Mouse (Mus musculus) spleen, adult 2 months (tissue): ENCODE measurements around the gene Dnah7c. TPM values are rescaled to one million over a fixed set of nuclear protein-coding genes. Genes with fewer than 3 reads are reported as not detected.
"Not testable (repeated sequence)": the region's sequence is repeated elsewhere in the genome, so short reads cannot be mapped to it uniquely, and the experiment has no call there.

Source experiments
- DNase-seq, 2 experiments: peaks; one replicate each; pipeline versions ENCODE4 v3.0.0 to v3.0.0-alpha.2; 2012 to 2021; ENCODE audit warnings: low spot score in 2 of 2, low read depth in 1 of 2
- H3K27ac ChIP-seq: fragments of 200-500 bp; 2 replicates; pipeline ENCODE4 v1.5.1; 2012; ENCODE audit warnings: low read length, inconsistent platforms; ENCODE audit not compliant: insufficient read depth
- H3K27me3 ChIP-seq: fragments of 200-500 bp; 2 replicates; pipeline ENCODE4 v1.6.1; 2012; ENCODE audit warnings: mild to moderate bottlenecking, moderate library complexity, low read length, inconsistent platforms; ENCODE audit not compliant: control insufficient read depth, insufficient read depth
- H3K36me3 ChIP-seq: fragments of 200-500 bp; 2 replicates; pipeline ENCODE4 v1.6.1; 2012; ENCODE audit warnings: mild to moderate bottlenecking, low read length, inconsistent platforms; ENCODE audit not compliant: control insufficient read depth, insufficient read depth
- H3K4me1 ChIP-seq: fragments of 200-500 bp; 2 replicates; pipeline ENCODE4 v1.6.1; 2011; ENCODE audit warnings: inconsistent platforms; ENCODE audit not compliant: control insufficient read depth, insufficient read depth, insufficient read length
- H3K4me3 ChIP-seq: fragments of 200-500 bp; 2 replicates; pipeline ENCODE4 v1.5.1; 2011; ENCODE audit warnings: mild to moderate bottlenecking, inconsistent platforms; ENCODE audit not compliant: insufficient read depth, insufficient read length; ENCODE audit errors: extremely low read depth
- CTCF ChIP-seq: fragments of 200-500 bp; IDR thresholded peaks from 2 replicates; pipeline ENCODE4 v1.5.1; 2011; ENCODE audit warnings: mild to moderate bottlenecking, inconsistent platforms; ENCODE audit not compliant: insufficient read depth, insufficient read length, insufficient replicate concordance; ENCODE audit errors: extremely low read depth
- POLR2A ChIP-seq: fragments of 200-500 bp; IDR thresholded peaks from 2 replicates; pipeline ENCODE4 v1.6.1; 2011; ENCODE audit warnings: low read depth, low read length, inconsistent platforms
- WGBS: fragments of 180-500 bp; shearing (Covaris S2); methylation state at CpG from one replicate; pipeline ENCODE4 v1.1.7; 2018; 5-methylcytosine and 5-hydroxymethylcytosine counted together
- polyA plus RNA-seq: library from polyadenylated mRNA; depleted of rRNA; stranded (reverse); fragments of >200 nt; gene quantifications from 2 replicates; pipeline ENCODE4 v1.2.3, GENCODE M21; 2012

The Dnah7c gene
- polyA plus RNA-seq, 1 experiment = not detected

DNA sequence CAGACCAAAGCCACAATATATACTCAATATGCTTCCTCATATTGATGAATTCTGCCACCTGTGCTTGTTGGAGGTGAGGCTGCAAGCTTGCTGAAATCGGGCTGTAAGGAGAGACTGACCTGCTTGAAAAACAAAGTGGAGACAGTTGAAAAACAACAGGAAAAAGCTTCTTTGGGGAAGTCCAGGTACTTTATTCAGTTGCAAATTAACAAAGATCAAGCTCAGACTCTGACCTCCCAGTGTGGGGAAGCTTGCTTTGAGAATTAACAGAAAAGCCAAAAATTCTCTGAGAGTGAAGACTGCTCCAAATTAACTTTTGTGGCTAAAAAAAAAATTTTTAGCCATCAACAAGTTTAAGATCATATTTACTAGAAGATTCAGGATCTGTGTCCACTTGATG, 194.9 kb downstream of the Dnah7c start:
- Histone ChIP-seq H3K4me1 (no peaks in the 10 kb centered on the region), H3K36me3 (no peaks in the 10 kb centered on the region), H3K27me3 (no peaks in the 10 kb centered on the region), H3K4me3 (no peak overlapping the region), H3K27ac (no peak overlapping the region)
- WGBS = 78% methylated on average over 1 of the region's 1 CpGs
- DNase-seq = no peak
- TF ChIP-seq CTCF (no peak), POLR2A (no peak)

DNA sequence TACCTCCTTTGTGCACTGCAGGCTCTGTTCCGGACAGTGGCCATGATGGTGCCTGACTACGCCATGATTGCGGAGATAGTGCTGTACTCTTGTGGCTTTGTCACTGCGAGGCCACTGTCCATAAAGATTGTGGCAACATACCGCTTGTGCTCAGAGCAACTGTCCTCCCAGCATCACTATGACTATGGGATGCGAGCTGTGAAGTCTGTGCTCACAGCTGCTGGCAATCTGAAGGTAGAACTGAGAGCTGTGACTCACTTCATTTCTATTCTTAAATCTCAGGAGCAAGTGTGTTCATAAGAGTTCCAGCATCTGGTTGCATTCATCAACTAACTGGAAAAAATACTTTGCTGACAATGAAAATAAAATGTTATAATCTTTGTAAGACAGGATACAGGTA, 200.5 kb downstream of the Dnah7c start:
- not testable (repeated sequence) for H3K27me3 ChIP-seq, H3K4me3 ChIP-seq, H3K4me1 ChIP-seq, H3K27ac ChIP-seq, DNase-seq, H3K36me3 ChIP-seq
- WGBS = 89% methylated on average over 6 of the region's 6 CpGs

DNA sequence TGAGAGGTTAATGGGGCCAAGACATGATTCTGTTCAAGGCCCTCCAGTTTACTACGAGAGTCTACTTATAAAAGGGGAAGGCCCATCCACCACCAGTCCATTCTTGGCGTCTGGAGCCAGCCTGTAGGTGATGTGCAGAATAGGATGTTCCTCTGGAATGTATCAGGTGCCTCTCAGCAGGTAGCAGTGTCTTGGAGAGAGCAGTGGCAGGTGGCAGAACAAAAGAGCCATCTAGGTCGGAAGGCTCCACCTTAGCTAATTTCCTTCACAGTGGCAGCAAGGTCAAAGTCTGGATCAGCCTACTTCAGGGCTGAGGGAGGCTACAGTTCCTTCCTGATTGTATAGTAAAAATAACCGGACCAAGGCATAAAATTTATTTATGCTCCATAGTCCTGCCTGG, 224.4 kb downstream of the Dnah7c start:
- H3K4me3 ChIP-seq, DNase-seq, H3K27me3 ChIP-seq, H3K27ac ChIP-seq, H3K4me1 ChIP-seq, H3K36me3 ChIP-seq: not testable (repeated sequence)
- WGBS = 80% methylated on average over 4 of the region's 4 CpGs

DNA sequence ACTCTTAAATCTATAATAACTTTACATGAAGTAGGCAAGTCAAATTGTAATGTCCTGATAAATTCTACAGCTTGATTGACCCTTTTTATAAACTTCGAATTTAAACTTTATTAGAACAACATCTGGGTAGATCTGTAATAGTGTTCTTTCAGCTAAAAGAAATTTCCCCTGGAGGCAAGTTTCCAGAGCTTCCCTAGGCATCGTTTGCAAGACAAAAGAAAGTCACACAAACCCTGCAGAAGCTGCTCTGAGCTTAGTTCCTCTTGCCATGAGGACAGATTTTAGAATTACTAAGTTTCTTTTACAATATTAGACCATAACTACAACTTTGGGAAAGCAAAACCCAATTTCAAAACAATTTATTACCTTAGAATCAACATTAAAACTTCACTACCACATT, 227.3 kb downstream of the Dnah7c start:
- not testable (repeated sequence) for DNase-seq, H3K27me3 ChIP-seq, H3K4me1 ChIP-seq, H3K36me3 ChIP-seq, H3K4me3 ChIP-seq, H3K27ac ChIP-seq
- 65% methylated on average over 2 of the region's 2 CpGs for WGBS

DNA sequence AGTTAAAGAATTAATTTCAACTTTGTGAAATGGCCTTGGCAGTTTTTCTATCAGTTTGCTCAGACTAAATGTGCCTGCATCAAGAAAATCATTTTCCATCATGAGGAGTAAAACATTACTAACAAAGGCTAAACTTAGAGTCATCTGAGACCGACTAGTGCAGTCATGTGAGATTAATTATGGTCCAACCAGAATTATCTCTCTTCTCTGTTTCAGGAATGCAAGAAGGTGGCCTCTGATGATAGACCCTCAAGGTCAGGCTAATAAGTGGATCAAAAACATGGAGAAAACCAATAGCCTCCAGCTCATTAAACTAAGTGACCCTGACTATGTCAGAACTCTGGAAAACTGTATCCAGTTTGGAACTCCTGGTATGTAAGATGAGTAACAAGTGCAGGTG, 299.4 kb downstream of the Dnah7c start:
- not testable (repeated sequence) for DNase-seq, H3K27me3 ChIP-seq, H3K4me3 ChIP-seq, H3K27ac ChIP-seq, H3K36me3 ChIP-seq, H3K4me1 ChIP-seq
- 85% methylated on average over 1 of the region's 1 CpGs for WGBS

DNA sequence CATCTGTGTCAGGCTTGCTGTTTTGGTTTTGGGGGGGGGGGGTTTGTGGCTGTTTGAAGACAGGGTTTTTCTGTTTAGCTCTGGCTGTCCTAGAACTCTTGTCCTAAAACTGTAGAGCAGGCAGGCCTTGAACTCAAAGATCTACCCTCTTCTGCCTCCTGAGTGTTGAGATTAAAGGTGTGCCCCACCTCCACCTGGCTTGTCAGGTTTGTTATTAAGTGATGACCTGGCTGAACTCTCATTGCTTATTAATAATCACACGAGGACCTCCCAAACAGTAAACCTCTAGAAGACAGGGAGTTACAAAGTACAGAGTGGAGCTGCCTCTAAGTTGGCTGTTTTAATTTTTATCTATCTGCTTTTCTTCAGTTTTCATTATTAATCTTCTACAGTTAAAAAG, 299.9 kb downstream of the Dnah7c start:
- Histone ChIP-seq H3K4me1 (no peaks in the 10 kb centered on the region), H3K27me3 (no peaks in the 10 kb centered on the region), H3K36me3 (no peaks in the 10 kb centered on the region), H3K4me3 (no peak overlapping the region), H3K27ac (no peak overlapping the region)
- DNase-seq = no peak
- TF ChIP-seq POLR2A = no peak
- no peak for TF ChIP-seq CTCF
- 80% methylated on average over 1 of the region's 1 CpGs for WGBS

DNA sequence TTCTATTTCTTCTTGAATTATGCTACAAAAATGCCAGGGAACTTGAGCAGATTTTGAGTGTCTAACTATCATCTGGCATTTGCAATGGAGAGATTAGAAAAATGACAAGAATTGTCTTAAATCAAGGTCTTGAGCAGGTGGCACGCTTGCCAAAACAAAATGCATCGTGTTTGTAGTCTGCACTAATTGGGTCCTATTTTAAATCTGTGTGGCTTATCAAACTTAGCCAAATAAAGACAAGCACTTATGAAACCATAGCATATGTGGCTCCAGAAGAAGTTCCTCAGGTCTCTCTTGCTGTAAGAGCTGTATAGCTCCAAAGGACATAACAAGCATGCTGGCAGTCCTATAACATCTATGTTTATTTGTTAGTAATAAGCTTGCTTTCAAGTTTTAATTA, 300.3 kb downstream of the Dnah7c start:
- H3K4me3 ChIP-seq, H3K4me1 ChIP-seq, H3K27ac ChIP-seq, DNase-seq, H3K27me3 ChIP-seq, H3K36me3 ChIP-seq: not testable (repeated sequence)
- 86% methylated on average over 2 of the region's 2 CpGs for WGBS

DNA sequence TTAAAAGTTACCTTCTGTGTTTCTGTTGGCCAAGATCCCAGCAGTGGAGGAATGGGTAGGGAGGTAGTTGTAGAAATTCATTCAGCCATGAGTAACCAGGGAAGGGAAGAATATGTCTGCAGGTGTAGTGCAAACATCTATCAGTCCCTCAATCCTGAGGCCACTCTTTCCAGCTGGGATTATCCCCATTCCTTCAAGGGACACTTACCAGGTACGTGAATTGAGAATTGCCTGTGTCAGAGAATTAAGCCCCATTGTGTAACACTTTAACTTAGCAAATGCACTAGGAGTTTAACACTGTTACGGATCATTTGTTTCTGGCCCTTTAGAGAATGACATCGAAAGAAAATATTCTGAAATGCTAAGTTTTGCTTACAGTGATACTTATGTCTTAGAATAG, 304.3 kb downstream of the Dnah7c start:
- H3K4me3 ChIP-seq, H3K27ac ChIP-seq, DNase-seq, H3K4me1 ChIP-seq, H3K36me3 ChIP-seq, H3K27me3 ChIP-seq: not testable (repeated sequence)
- WGBS = 94% methylated on average over 3 of the region's 3 CpGs

DNA sequence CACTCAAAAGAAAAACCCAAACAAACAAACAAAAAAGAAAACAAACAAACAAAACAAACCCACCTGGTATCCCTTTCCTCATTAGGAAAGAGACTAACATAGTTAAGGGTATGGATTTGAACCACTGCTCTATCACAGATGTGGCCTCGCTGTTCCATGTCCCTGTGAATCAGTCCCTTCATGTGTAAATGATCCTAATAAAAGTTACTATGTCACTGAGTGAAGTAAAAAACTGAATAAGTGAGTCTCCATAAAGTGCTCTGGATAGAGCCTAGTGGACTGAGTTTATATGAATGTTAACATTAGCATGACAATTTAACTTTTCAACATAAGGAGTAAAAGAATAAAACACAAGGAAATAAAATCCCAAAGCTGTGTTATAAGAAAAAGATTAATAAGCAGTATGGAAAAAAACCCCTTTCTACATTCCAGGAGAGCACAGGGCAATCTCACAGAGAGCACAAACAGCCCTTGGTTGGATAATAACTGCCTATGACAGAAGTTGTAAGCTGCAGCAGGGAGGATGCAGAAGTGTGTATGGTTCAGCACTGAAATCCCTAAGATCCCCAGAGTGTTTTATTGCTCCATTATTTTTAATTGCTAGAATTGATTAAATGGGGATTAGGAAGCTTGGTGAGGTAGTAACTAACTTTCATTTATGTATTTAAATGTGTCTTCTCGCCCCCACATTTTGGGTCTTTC, 308.2 kb downstream of the Dnah7c start:
- not testable (repeated sequence) for DNase-seq, H3K27ac ChIP-seq, H3K27me3 ChIP-seq, H3K4me1 ChIP-seq, H3K4me3 ChIP-seq, H3K36me3 ChIP-seq
- WGBS = 80% methylated on average over 2 of the region's 2 CpGs

DNA sequence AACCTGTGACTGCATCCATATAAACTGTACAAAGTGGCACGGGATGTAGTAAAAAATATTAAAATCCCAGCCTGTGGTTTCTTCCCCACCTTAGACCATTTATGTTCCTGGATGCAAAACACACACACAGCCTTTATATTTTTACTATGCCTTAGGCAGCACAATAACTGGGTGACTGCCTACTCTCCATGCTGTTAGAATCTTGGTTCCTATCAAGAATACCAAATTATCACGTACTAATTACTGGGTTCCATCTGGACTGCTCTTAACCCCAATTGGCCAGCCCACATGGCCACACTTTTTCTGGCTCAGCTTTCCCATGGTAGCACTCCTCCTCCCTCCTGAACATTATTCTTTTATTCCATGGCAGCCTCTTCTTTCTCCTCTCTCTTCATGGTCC, 309.1 kb downstream of the Dnah7c start:
- not testable (repeated sequence) for H3K27me3 ChIP-seq, H3K27ac ChIP-seq, H3K4me1 ChIP-seq, H3K36me3 ChIP-seq, DNase-seq, H3K4me3 ChIP-seq
- 90% methylated on average over 2 of the region's 2 CpGs for WGBS

DNA sequence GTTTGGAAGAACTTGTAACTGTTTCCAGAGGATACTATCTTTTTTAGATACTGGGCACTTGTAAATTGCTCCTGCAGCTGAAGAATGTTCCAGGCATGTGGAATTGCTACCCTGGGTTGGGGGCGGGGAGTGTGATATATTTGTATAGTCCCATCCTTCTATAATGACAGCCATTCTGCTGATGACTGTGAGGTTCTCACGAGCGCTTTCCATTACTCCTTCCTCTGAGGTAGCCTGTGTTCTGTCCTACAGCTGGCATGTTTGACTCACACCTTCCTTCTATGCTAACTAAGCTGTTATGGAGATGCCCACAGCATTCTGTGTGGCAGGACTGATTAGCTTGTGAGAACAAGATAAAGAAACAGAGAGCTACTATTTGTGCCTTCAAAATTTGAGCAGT, 339.2 kb downstream of the Dnah7c start:
- not testable (repeated sequence) for H3K27ac ChIP-seq, DNase-seq, H3K4me3 ChIP-seq, H3K36me3 ChIP-seq, H3K27me3 ChIP-seq, H3K4me1 ChIP-seq
- 92% methylated on average over 3 of the region's 3 CpGs for WGBS
